Mouse (Mus musculus) MEL (cell line): ENCODE results near the gene Sept3. TPM values are rescaled to one million over a fixed set of nuclear protein-coding genes. Genes with fewer than 3 reads are reported as not detected.
A peak's percentile ranks its signal among the peaks of the same experiment; 100 is the strongest.

Experiments
- DNase-seq: peaks from one replicate; pipeline ENCODE4 v3.0.0; 2011; ENCODE audit warnings: low read depth, low spot score
- H3K27ac ChIP-seq: 2 replicates; pipeline ENCODE4 v1.5.1; 2012; ENCODE audit warnings: low read depth, mild to moderate bottlenecking, control low read depth, low read length, moderate library complexity; ENCODE audit not compliant: control insufficient read depth
- H3K27me3 ChIP-seq, 2 experiments: fragments of 150-350 bp in 1 of 2; sonication (generic) in 1 of 2; 2 replicates each; pipeline ENCODE4 v1.6.1; 2012; ENCODE audit warnings: low read length in 2 of 2, mild to moderate bottlenecking in 2 of 2, improper control_type of control experiment in 1 of 2, moderate library complexity in 1 of 2; ENCODE audit not compliant: insufficient read depth in 2 of 2, control insufficient read depth in 1 of 2
- H3K36me3 ChIP-seq, 2 experiments: 2 replicates each; pipeline ENCODE4 v1.6.1; 2012 to 2014; ENCODE audit warnings: low read length in 2 of 2, improper control_type of control experiment in 1 of 2, inconsistent platforms in 1 of 2, mild to moderate bottlenecking in 1 of 2; ENCODE audit not compliant: insufficient read depth in 2 of 2, control insufficient read depth in 1 of 2
- H3K4me1 ChIP-seq, 2 experiments: fragments of 150-350 bp in 1 of 2; sonication (generic) in 1 of 2; 2 replicates each; pipeline ENCODE4 v1.6.1; 2012; ENCODE audit warnings: low read length in 2 of 2, improper control_type of control experiment in 1 of 2, mild to moderate bottlenecking in 1 of 2; ENCODE audit not compliant: insufficient read depth in 2 of 2, control insufficient read depth in 1 of 2
- H3K4me3 ChIP-seq, 2 experiments: fragments of 150-350 bp in 1 of 2; sonication (generic) in 1 of 2; 2 replicates each; pipeline ENCODE4 v1.5.1; 2012; ENCODE audit warnings: low read depth in 2 of 2, low read length in 2 of 2, mild to moderate bottlenecking in 2 of 2, moderate library complexity in 2 of 2, control low read depth in 1 of 2, improper control_type of control experiment in 1 of 2; ENCODE audit not compliant: control insufficient read depth in 1 of 2, insufficient read depth in 1 of 2
- H3K79me2 ChIP-seq: 2 replicates; pipeline ENCODE4 v1.6.1; 2012; ENCODE audit warnings: mild to moderate bottlenecking, low read length, moderate library complexity; ENCODE audit not compliant: control insufficient read depth, poor library complexity, insufficient read depth
- H3K9ac ChIP-seq: 2 replicates; pipeline ENCODE4 v1.6.1; 2012; ENCODE audit warnings: low read depth, mild to moderate bottlenecking, control low read depth, low read length, moderate library complexity; ENCODE audit not compliant: control insufficient read depth, poor library complexity, severe bottlenecking
- H3K9me3 ChIP-seq: fragments of 150-350 bp; sonication (generic); replicated peaks from 2 replicates; pipeline ENCODE4 v1.6.1; 2012; ENCODE audit warnings: mild to moderate bottlenecking, low read length, improper control_type of control experiment, moderate library complexity; ENCODE audit not compliant: insufficient read depth
- BHLHE40 ChIP-seq: IDR thresholded peaks from 2 replicates; pipeline ENCODE4 v1.6.1; 2012; ENCODE audit warnings: low read depth, mild to moderate bottlenecking, inconsistent platforms, low read length, improper control_type of control experiment, borderline replicate concordance
- CTCF ChIP-seq, 3 experiments: IDR thresholded peaks in 2 of 3; conservative IDR thresholded peaks in 1 of 3; 2 replicates each; pipeline ENCODE4 v1.5.1; 2011 to 2012; ENCODE audit warnings: low read length in 3 of 3, low read depth in 2 of 3, mild to moderate bottlenecking in 2 of 3, improper control_type of control experiment in 1 of 3, inconsistent platforms in 1 of 3, mixed read lengths in 1 of 3, moderate library complexity in 1 of 3; ENCODE audit not compliant: control insufficient read depth in 1 of 3, insufficient read depth in 1 of 3, poor library complexity in 1 of 3, severe bottlenecking in 1 of 3
- E2F4 ChIP-seq: IDR thresholded peaks from 2 replicates; pipeline ENCODE4 v1.6.1; 2011; ENCODE audit warnings: low read depth, low read length, improper control_type of control experiment, borderline replicate concordance
- ELF1 ChIP-seq: IDR thresholded peaks from 2 replicates; pipeline ENCODE4 v1.6.1; 2014; ENCODE audit warnings: low read depth, mild to moderate bottlenecking, inconsistent platforms, low read length, improper control_type of control experiment, moderate library complexity
- EP300 ChIP-seq, 2 experiments: IDR thresholded peaks; 2 replicates each; pipeline ENCODE4 v1.6.1; 2011; ENCODE audit warnings: improper control_type of control experiment in 2 of 2, low read length in 2 of 2, low read depth in 1 of 2, mild to moderate bottlenecking in 1 of 2
- ETS1 ChIP-seq: IDR thresholded peaks from 2 replicates; pipeline ENCODE4 v1.6.1; 2012; ENCODE audit warnings: low read depth, mild to moderate bottlenecking, inconsistent platforms, low read length, improper control_type of control experiment, moderate library complexity
- GABPA ChIP-seq: IDR thresholded peaks from 2 replicates; pipeline ENCODE4 v1.6.1; 2012; ENCODE audit warnings: low read depth, mild to moderate bottlenecking, inconsistent platforms, low read length, improper control_type of control experiment, moderate library complexity
- MAX ChIP-seq: IDR thresholded peaks from 2 replicates; pipeline ENCODE4 v1.6.1; 2011; ENCODE audit warnings: low read length, improper control_type of control experiment
- MAZ ChIP-seq: IDR thresholded peaks from 2 replicates; pipeline ENCODE4 v1.6.1; 2012; ENCODE audit warnings: low read depth, mild to moderate bottlenecking, inconsistent platforms, low read length, improper control_type of control experiment
- MXI1 ChIP-seq: IDR thresholded peaks from 2 replicates; pipeline ENCODE4 v1.6.1; 2011; ENCODE audit warnings: mild to moderate bottlenecking, low read depth, low read length, improper control_type of control experiment
- MYB ChIP-seq: IDR thresholded peaks from 2 replicates; pipeline ENCODE4 v1.6.1; 2011; ENCODE audit warnings: mild to moderate bottlenecking, low read depth, low read length, improper control_type of control experiment
- NELFE ChIP-seq: IDR thresholded peaks from 2 replicates; pipeline ENCODE4 v1.6.1; 2011; ENCODE audit warnings: low read depth, low read length, improper control_type of control experiment
- NRF1 ChIP-seq: IDR thresholded peaks from 2 replicates; pipeline ENCODE4 v1.6.1; 2014; ENCODE audit warnings: low read depth, mild to moderate bottlenecking, inconsistent platforms, low read length, improper control_type of control experiment, moderate library complexity; ENCODE audit not compliant: poor library complexity, insufficient read depth, severe bottlenecking
- POLR2A ChIP-seq, 2 experiments: IDR thresholded peaks; 2 replicates each; pipeline ENCODE4 v1.6.1; 2011 to 2012; ENCODE audit warnings: low read length in 2 of 2, mild to moderate bottlenecking in 2 of 2, control low read depth in 1 of 2, improper control_type of control experiment in 1 of 2, low read depth in 1 of 2, moderate library complexity in 1 of 2; ENCODE audit not compliant: control insufficient read depth in 1 of 2, insufficient read depth in 1 of 2, poor library complexity in 1 of 2
- POLR2AphosphoS5 ChIP-seq: IDR thresholded peaks from 2 replicates; pipeline ENCODE4 v1.6.1; 2012; ENCODE audit warnings: low read depth, borderline replicate concordance, mild to moderate bottlenecking, inconsistent platforms, low read length, moderate library complexity, mixed read lengths
- RCOR1 ChIP-seq: IDR thresholded peaks from 2 replicates; pipeline ENCODE4 v1.6.1; 2012; ENCODE audit warnings: low read depth, mild to moderate bottlenecking, inconsistent platforms, low read length, improper control_type of control experiment
- SIN3A ChIP-seq: IDR thresholded peaks from 2 replicates; pipeline ENCODE4 v1.6.1; 2012; ENCODE audit warnings: low read length, improper control_type of control experiment, inconsistent platforms
- TCF12 ChIP-seq: IDR thresholded peaks from 2 replicates; pipeline ENCODE4 v1.6.1; 2014; ENCODE audit warnings: low read depth, mild to moderate bottlenecking, inconsistent platforms, low read length, improper control_type of control experiment, moderate library complexity
- UBTF ChIP-seq: IDR thresholded peaks from 2 replicates; pipeline ENCODE4 v1.6.1; 2012; ENCODE audit warnings: low read depth, mild to moderate bottlenecking, inconsistent platforms, low read length, improper control_type of control experiment, moderate library complexity, borderline replicate concordance; ENCODE audit not compliant: insufficient read depth
- USF1 ChIP-seq: IDR thresholded peaks from 2 replicates; pipeline ENCODE4 v1.6.1; 2014; ENCODE audit warnings: low read depth, mild to moderate bottlenecking, inconsistent platforms, low read length, improper control_type of control experiment, moderate library complexity
- ZKSCAN1 ChIP-seq: IDR thresholded peaks from 2 replicates; pipeline ENCODE4 v1.6.1; 2012; ENCODE audit warnings: low read depth, mild to moderate bottlenecking, inconsistent platforms, low read length, improper control_type of control experiment, moderate library complexity
- ZMIZ1 ChIP-seq: IDR thresholded peaks from 2 replicates; pipeline ENCODE4 v1.6.1; 2012; ENCODE audit warnings: low read depth, mild to moderate bottlenecking, inconsistent platforms, low read length, improper control_type of control experiment, moderate library complexity
- ZNF384 ChIP-seq: IDR thresholded peaks from 2 replicates; pipeline ENCODE4 v1.6.1; 2012; ENCODE audit warnings: low read depth, mild to moderate bottlenecking, inconsistent platforms, low read length, improper control_type of control experiment
- polyA plus RNA-seq, 2 experiments: library from polyadenylated mRNA; stranded (reverse) in 1 of 2; unstranded in 1 of 2; fragments of >175 nt in 1 of 2; fragments of >200 nt in 1 of 2; gene quantifications; 2 replicates each; pipeline versions ENCODE4 v1.2.1 to v1.2.4; 2012; ENCODE audit warnings: low replicate concordance in 2 of 2, low read depth in 1 of 2; ENCODE audit not compliant: insufficient read length in 2 of 2, insufficient read depth in 1 of 2, missing spikeins in 1 of 2
- total RNA-seq: library from RNA; depleted of rRNA; stranded (reverse); fragments of 300-350 nt; gene quantifications from 2 replicates; pipeline ENCODE4 v1.2.3, GENCODE M21; 2012

The Sept3 gene
- total and polyA plus RNA-seq, 3 experiments, result not detected

GRCm38 (mm10) chr15:82338593-82339112 lies 64.0 kb downstream of the Sept3 start, which contains the start of the genes Naga, Pheta2 and Smdt1:
Naga (minus strand) TSS chr15:82338925.
Pheta2 (plus strand) TSS chr15:82338942.
Smdt1 (plus strand) TSS chr15:82338959.
- H3K9ac ChIP-seq, result peak within 1 kb of the TSS; percentile 94
- H3K27me3 ChIP-seq, result no peaks in the 10 kb centered on the region
- peak; percentile 64 for TF ChIP-seq SIN3A
- TF ChIP-seq CTCF (IDR thresholded peaks at IDR 0.05 in 2 of 3, conservative IDR thresholded peaks at IDR 0.05 in 1 of 3; ENCODE audit: control insufficient read depth in 1 of 3, insufficient read depth in 1 of 3, low read depth in 2 of 3, low read length in 3 of 3, poor library complexity in 1 of 3, severe bottlenecking in 1 of 3), result 0 out of 6 replicates have a peak, but pooled peaks of 1 of the 3 experiments have one; percentile 9
- peak; percentile 74; the same call in 1 of the 2 replicates for TF ChIP-seq BHLHE40
- TF ChIP-seq POLR2A (IDR thresholded peaks at IDR 0.05; ENCODE audit: control insufficient read depth in 1 of 2, insufficient read depth in 1 of 2, low read depth in 1 of 2, low read length in 2 of 2, poor library complexity in 1 of 2), result peak in 1 of 2 experiments; percentile 61; a peak in 2 of 4 replicates
- no peak for TF ChIP-seq EP300 (IDR thresholded peaks at IDR 0.05; ENCODE audit: low read depth in 1 of 2, low read length in 2 of 2)
- no peak for TF ChIP-seq ZNF384
- TF ChIP-seq MAZ, result 0 out of 2 replicates have a peak, but pooled peaks have one; percentile 27
- TF ChIP-seq UBTF, result no peak
- TF ChIP-seq MXI1, result peak; percentile 41; the same call in 1 of the 2 replicates
- TF ChIP-seq POLR2AphosphoS5, result no peak
- TF ChIP-seq ETS1, result no peak
- no peak for TF ChIP-seq E2F4
- TF ChIP-seq USF1, result peak; percentile 70
- peak; percentile 45 for TF ChIP-seq NELFE
- TF ChIP-seq RCOR1, result no peak
- peak; percentile 50; the same call in 1 of the 2 replicates for TF ChIP-seq NRF1
- TF ChIP-seq ZMIZ1, result 0 out of 2 replicates have a peak, but pooled peaks have one; percentile 70
- TF ChIP-seq MAX, result 0 out of 2 replicates have a peak, but pooled peaks have one; percentile 41
- TF ChIP-seq ELF1, result peak; percentile 50; the same call in 1 of the 2 replicates
- peak within 1 kb of the TSS; percentile 98 for H3K27ac ChIP-seq
- no peaks in the 10 kb centered on the region for H3K9me3 ChIP-seq
- H3K36me3 ChIP-seq, result peaks cover 0 to 27% of the 10 kb centered on the region in 2 experiments; a peak in 2 of 4 replicates
- peak within 1 kb of the TSS; percentile 79 to 83 for H3K4me3 ChIP-seq
- peak; percentile 99 for DNase-seq
- peaks cover 25% of the 10 kb centered on the region for H3K79me2 ChIP-seq
- peaks cover 16 to 32% of the 10 kb centered on the region in 2 experiments for H3K4me1 ChIP-seq

DNA sequence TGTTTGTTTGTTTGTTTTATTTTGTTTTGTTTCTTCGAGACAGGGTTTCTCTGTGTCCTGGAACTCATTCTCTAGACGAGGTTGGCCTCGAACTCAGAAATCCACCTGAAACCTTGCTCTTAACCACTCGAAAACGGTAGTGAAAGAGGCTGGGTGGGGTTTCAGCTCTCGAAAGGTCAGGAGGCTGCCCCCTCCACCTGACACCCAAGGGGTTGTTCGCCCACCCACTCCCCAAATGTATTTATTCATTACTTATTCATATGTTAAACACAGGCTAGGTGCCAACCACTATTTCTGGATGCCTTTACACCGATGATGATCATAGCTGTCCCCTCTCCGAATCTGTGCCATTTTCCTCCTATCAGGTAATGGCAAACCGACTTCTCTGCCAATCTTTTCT lies 64.5 kb downstream of the Sept3 start:
- peaks cover 0 to 32% of the 10 kb centered on the region in 2 experiments; a peak in 2 of 4 replicates for H3K36me3 ChIP-seq
- H3K9ac ChIP-seq, result peak overlapping the region; percentile 94
- H3K79me2 ChIP-seq, result peaks cover 29% of the 10 kb centered on the region
- no peak for DNase-seq
- TF ChIP-seq EP300 (IDR thresholded peaks at IDR 0.05; ENCODE audit: low read depth in 1 of 2, low read length in 2 of 2), result no peak
- no peak for TF ChIP-seq MAZ
- no peak for TF ChIP-seq GABPA
- TF ChIP-seq E2F4, result no peak
- TF ChIP-seq ZKSCAN1, result no peak
- no peak for TF ChIP-seq TCF12
- TF ChIP-seq MYB, result no peak
- peaks cover 16 to 37% of the 10 kb centered on the region in 2 experiments for H3K4me1 ChIP-seq
- peak overlapping the region; percentile 98 for H3K27ac ChIP-seq
- H3K4me3 ChIP-seq, result peak overlapping the region; percentile 78 to 79
- no peaks in the 10 kb centered on the region for H3K9me3 ChIP-seq
- no peaks in the 10 kb centered on the region for H3K27me3 ChIP-seq
